Mouse (Mus musculus) frontal cortex, postnatal 10 days (tissue): ENCODE measurements around the gene Alkbh6.
A peak's percentile ranks its signal among the peaks of the same experiment; 100 is the strongest.

Experiments
- DNase-seq, 2 experiments: peaks; one replicate each; pipeline ENCODE4 v3.0.0; 2022; ENCODE audit warnings: low spot score in 2 of 2, mixed read lengths in 1 of 2

Alkbh6 gene

DNA sequence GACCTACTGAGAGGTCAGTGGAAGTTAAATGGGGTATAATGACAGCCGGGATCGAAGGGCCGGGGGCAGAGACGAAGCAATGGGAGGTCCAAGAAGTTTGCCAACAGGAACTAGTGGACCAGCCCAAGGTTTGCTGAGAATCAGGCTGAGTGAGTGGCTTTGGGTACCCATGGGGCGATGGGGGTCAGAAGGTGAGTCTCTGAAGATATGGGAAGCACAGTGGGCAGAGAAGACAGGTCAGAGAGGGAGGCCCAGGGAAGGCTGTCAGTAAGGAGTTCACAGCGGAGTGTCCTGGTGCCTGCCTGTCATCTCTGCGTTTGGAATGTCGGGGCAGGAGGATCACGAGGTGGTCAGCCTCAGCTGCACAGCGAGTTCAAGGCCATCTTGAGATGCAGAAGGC, 19.9 kb downstream of the Alkbh6 start:
- DNase-seq = no peak

DNA sequence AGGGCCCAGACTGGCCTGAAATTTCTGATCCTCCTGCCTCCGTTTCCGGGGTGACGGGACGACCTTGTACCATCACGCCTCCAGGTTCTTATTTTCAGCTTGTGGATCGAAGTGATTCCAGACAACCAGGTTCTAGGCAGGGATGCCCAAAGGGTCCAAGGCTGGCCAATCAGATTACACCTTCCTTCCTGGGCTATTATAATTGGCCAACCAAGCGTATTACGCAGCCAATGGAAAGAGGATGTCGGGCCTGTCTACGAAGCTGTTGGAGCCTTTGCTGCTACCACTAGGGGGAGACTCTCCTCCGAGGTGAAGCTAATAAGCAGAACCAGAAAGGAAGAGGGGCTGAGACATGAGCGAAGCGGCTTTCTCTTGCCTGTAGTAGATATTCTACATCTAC, 23.4 kb downstream of the Alkbh6 start:
- peak; percentile 85 to 91 for DNase-seq

DNA sequence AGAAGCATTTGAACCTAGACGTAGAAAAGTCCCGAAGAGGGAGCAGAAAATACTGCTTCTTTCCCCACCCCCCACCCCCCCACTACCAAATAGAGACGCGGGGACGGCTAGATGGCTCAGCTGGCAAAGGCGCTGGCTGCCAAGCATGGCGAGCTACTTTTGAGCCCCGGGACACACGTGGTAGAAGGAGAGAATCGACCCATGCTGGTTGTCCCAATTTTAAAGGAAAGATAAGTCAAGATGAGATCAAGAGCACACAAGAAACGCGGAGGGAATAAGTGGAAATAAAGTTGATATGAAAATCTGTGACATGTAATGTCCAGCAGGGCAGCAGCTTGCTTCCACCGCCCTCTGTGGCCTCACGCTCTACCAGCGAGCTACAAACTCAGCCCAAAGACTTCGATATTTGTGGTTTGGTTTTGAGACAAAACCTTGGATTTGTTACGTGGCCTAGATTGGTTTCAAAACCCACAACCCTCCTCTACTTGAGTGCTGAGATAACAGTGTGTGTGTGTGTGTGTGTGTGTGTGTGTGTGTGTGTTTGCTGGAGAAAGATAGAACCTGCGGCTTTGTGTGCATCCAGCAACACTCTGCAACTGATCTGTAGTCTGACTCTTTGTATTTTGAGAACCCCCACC, 24.2 kb downstream of the Alkbh6 start:
- no peak for DNase-seq

DNA sequence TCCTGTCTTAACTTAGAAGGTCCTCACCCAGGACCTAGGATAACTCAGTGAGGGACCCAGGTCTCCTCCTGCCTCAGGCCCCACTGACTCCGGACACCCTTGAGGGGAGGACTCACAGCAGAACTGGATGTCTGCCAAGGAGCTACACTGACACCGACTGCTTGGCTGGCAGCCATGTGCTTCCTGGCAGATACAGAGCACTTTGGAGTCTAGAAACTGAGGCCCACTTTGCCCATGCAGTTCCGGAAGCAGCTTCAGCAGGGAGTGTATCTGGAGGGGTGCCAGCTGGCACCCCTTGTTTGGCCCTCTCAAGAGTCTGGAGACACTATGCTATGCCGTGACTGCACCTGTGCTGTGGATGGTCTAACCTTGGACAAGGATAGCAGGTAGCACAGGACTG, 24.9 kb downstream of the Alkbh6 start:
- DNase-seq = peak; percentile 77 to 79

DNA sequence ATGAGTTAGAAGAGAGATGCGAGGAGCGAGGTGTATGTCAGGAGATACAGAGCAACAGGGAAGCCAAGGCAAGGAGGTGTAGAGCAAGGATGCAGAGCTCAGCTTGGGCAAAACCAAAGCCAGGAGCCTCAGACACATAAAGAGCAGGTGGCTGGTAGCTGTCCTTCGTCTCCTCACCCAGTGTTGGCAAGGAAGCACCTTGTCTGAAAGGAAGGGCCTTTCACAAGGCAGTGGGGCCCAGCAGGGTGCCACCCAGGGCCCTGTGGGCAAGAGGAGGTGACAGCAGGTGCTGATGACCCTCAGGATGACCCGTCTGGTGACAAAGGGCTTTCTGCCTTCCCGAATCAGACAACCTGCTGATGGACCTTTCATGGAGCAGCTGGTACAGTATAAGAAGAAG, 26.0 kb downstream of the Alkbh6 start:
- no peak for DNase-seq

DNA sequence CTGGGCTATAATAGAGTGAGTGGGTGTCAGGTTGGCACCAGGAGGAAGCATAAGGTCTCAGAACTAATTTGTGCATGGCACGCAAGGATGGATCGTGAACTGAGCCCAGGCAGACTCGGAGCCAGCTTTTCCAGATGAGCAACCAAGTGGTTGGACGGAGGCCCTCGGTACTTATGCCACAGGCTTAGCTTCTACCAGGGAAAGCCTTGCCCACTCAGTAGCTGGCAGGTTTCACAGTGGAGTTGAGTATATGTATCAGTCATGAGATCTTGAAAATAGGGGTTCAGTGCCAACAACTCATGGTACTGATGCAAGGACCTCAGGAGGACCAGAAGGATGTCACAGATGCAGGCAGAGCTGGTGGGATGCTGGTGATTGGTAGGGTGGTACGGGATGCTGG, 27.2 kb downstream of the Alkbh6 start:
- no peak for DNase-seq

DNA sequence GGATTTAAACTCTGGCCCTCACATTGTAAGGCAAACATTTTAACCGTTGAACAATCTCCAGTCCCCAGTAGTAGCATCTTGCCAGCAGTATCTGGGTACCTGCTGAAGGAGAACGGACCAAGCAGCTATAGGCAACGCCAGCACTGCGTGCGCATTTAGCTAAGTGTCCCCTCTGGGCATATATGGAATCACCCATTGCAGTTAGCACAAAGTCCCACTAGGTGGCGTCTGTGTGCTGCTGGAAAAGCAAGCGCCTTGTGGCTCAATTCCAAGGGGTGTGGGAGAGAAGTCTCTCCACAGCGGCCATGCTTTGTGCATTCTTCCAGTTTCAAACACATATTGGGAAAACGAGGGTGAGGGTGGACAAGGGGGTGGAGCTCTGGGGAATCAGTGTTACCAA, 27.9 kb downstream of the Alkbh6 start:
- peak; percentile 73 to 87 for DNase-seq

DNA sequence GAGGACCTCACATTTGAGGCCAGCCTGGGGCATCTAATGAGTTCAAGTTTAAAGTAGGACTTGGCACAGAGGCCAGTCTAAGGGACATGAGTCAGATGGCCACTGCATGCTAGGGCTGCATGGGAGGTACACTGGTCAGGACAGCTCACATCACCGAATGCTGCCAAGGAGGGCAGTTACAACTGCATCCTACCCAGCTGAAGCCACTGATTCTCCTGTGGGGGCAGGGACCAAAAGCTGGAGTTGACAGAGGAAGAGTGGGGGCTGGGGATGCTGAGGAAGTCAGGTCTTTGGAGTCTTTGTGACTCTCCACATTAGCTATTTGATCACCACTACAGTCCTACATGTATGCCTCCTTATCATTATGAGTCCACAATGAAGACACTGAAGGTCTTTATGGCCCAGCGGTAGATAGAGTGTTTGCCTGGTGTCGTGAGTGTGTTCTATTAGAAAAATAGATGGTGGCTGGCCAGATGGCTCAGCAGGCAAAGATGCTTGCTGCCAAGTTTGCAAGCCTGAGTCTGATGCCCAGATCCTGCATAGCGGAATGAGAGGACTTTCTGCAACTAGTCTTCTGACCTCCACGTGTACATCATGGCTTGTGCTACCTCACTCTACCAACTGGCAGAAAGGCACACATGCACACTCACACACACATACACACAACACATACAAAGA, 31.1 kb downstream of the Alkbh6 start:
- no peak for DNase-seq

DNA sequence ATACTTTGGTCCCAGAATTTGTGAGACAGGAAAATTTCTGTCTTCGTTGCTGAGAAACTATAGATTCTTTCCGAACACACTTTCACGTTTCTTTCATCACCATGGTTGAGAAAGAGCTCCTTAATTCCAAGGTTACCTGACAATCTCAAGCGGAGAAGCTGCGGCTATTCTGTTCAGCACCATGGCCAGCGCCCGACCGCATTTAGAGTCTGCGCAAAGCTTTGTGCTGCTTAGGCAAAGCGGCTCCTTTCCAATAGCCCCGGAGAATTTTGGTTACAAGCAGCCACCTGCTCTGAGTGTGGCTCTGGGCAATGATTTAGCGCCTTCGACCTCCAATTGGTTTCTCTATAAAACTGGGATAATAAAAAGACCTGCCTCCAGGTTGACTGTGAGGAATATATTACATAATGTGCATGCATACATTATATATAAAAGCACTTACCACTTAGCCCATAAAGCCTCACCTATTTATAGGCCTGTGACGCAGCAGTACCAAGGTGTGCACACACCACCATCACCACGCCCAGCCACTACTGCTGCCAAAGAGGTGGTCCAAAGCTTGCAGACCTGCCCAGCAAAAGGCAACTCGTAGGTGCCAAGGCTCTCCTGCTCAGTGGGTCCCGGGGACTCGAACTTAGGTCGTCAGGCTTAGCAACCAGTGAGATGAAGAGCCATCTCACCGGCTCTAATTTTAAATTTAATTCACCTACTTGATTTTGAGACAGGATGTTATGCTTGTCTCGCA, 38.3 kb downstream of the Alkbh6 start:
- DNase-seq = no peak

DNA sequence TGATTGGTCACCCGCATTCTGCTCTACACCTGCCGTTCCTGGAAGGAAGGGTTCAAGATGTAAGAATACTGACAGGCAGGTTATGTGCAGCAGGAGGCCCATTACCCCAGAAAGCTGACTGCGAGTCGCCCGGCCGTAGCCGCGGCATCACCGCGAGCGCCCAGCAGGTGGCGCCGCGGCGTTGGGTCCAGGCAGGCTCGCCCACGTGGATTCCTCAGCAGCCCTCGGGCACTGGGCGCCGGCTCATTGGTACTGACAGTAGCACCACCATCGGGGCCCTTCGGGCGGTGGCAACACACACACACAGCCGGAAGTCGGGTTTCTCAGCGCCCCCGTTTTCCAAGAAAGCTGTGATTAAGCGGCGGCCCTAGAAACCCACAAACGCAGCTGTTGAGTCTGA, 39.3 kb downstream of the Alkbh6 start:
- DNase-seq = peak; percentile 72 to 73

DNA sequence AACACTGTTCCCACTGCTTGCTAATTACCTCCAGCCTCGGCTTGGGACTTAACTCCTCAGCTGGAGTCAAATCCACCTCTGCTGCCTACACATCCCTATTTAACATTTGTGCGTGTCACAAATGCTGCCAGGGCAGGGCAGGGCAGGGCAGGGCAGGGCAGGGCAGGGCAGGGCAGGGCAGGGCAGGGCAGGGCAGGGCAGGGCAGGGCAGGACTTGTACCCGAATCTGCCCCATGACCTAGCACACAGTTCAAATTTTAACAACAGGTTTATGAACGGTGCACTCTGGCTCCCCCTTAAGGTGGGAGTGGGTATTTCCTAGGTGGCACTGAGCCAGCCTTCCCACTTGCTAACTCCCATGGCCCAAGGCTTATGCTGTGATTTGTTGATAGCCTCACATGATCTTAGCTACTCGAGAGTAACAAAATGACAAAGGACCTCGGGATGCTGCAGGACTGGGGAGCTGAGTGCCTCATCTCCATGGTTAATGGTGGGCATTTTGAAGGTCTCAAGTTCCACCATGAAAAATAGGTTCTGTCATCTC, 44.8 kb downstream of the Alkbh6 start:
- DNase-seq = no peak

DNA sequence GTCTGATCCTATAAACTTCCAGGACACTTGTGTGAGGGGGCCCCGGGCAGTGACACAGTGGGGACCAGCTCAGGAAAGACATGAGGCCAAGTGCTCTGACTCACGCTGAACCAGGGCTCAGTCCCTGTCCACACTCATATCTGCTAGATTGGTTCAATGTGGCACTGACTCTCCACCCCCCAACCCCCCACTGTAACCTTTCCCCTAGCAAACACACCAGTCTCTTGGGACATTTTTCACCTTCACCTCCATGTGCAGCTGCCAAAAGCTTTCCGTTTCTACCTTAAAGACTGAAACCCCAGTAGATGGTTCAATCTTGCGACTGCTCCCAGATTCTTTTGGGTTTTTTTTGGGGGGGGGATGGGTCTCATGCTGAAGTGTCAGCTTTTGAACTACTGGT, 45.5 kb downstream of the Alkbh6 start:
- no peak for DNase-seq

DNA sequence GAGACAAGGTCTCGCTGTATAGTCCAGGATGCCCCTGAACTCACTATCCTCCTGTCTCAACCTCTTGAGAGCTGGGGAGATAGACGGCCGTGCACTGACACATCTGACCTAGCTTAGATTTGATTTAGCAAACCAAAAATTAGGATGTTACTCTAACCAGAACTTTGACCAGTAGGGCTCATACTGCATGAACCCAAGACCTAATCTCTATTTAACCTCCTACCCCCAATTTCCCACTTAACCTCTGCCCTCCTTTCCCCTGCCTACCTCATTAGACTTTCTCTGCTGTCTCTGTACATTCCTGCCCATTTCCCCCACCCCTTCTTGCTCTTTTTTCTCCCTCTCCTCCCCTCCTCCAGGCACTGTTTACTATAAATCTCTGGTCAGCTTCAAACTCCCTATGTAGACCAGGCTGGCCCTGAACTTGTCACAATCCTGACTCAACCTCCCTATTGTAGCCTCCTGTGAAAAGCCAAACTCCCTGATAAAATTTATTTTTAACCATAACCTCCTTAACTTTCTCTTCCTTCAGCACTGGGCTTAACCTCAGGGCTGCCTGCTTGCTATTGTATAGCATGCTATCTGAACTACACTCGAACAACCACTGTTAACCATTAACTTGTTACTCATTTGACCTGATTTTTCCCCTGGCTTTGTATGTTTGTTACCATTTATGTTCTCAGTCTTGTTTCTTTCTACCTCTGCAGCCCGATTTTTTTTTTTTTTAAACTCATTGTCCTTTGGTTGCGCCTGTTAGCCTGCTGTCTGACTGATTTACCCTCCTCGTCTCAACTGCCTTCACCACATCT, 50.1 kb downstream of the Alkbh6 start:
- no peak for DNase-seq

DNA sequence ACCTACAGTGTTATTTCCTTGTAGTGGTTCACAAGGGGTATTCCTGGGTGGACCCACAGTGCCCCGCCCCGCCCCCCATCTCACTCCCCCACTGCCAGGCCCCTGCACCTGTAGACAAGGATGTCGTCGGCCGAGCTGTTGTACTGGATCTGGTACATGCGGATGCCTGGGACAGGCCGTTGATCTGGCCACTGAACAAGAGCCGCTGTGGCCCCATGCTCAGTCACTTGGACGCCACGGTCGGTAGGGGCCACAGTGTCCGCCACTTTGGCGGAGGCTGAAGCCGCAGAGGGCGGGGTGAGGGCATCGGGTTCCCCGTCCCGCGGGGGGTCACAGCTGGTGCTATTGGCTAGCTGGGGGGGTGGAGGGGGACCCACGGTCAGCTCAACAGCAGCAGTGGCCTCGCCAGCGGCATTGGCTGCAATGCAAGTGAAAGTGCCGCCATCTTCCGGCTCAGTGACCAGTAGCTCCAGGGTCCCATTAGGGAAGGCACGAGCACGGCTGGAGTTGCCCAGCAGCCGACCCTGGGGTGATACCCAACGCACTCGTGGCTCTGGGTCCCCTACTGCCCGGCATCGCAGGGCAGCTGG, 50.9 kb downstream of the Alkbh6 start:
- no peak for DNase-seq

DNA sequence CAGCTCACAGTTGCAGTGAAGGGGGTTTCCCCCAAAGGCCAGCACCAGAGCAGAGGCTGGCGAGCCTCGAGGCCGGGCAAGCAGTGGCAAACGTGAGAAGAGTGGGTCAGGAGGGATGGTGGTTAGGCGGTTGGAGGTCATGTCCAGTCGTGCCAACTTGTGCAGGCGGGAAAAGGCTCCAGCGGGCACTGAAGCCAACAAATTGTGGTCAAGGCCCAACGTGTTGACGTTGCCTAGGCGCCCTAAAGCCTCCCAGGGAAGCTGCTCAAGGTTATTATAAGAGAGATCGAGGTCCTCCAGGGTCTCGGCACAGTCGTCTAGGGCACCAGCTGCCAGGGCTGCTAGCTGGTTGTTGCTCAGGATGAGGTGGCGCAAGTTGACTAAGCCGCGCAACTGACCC, 51.5 kb downstream of the Alkbh6 start:
- DNase-seq = no peak

DNA sequence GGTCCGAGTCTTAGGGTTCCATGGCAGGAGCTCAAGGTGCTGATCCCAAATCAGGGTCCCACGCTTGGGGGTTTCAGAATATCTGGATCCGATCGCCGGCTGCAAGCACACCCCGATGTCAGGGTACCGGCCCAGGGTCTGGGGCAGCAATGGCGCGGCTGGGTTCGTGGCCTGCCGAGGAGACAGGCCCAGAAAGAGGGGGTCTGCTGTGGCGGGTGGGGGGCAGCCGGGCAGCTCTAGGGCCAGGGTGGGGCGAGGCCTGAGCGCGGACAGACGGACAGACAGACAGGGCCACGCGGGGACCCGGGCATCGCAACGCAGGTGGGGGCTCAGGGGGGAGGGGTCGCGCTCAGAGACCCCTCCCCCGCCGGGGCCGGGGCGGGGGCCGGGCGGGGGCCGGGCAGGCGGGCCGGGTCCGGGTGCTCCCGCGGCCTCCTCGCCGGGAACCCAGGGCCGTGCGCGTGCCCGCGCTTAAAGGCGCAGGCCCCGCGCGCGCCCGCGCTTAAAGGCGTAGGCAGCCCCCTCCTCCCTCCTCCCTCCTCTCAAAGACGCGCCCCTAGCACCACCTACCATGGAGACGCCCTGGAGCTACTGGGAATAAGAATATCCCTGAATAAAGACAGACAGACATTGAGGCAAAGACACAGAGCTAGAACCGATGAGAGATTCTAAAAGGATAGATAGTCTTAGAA, 54.3 kb downstream of the Alkbh6 start, which contains the start of gene Lrfn3:
Gene Lrfn3, minus strand, starts transcription at position 121 of the 692 bp plus-strand sequence.
- DNase-seq = peak in 1 of 2 experiments; percentile 62

DNA sequence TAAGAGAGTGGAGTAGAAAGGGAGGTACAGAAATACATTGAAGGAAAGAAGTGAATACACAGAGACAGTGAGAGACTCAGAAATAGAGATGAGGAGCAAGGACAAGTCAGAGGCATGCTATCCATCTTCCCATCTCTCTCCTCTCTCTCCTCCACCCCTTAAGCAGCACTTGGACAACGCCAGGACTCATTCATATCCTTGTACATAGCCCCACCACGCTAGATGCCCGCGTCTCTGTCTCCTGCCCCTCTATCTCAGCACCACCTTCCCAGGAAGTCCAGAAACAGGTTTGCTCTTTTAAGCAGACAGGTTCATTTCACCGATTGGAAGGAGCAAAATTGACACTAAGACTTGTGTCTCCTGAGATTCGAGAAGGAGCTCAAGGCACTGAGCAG, 54.8 kb downstream of the Alkbh6 start:
- no peak for DNase-seq
